In genomic region chr4:140559862-140560261, GRCm38 (mm10) we compare ENCODE assay signal across 12 mouse cellular contexts.
A peak's percentile ranks its signal among the peaks of the same experiment; 100 is the strongest.
DNase-seq lines count a peak whose midpoint lies in the region; ATAC-seq and TF ChIP-seq lines count a peak whose summit lies in the region.
"Had no signal": no experiment of that assay in that cellular context is flagged by ENCODE, and none has a peak within 500 bp of the region (broad histone marks: within the 10 kb centered on the region; RNA-seq: fewer than 3 reads in every experiment).

No protein-coding gene starts in this region.

- peaks cover 38% of the 10 kb centered on the region for H3K36me3 ChIP-seq in forebrain, postnatal 0 days (ENCODE audit: insufficient read depth)
- peaks cover 82% of the 10 kb centered on the region for H3K36me3 ChIP-seq in forebrain, embryonic 12.5 days (replicated peaks)
- H3K36me3 ChIP-seq in lung, embryonic 14.5 days (ENCODE audit: insufficient read depth): peaks cover 50% of the 10 kb centered on the region
- peaks cover 12% of the 10 kb centered on the region; the same call in 1 of the 2 replicates for H3K36me3 ChIP-seq in stomach, postnatal 0 days (ENCODE audit: control insufficient read depth, insufficient read depth, low read length)

- TF ChIP-seq CTCF in forebrain, postnatal 0 days (IDR thresholded peaks at IDR 0.05; ENCODE audit: low read depth): peak; percentile 36
- peak; percentile 49 for TF ChIP-seq CTCF in lung, embryonic 14.5 days (IDR thresholded peaks at IDR 0.05; ENCODE audit: low read depth)
- peak; percentile 53 for TF ChIP-seq CTCF in stomach, postnatal 0 days (IDR thresholded peaks at IDR 0.05; ENCODE audit: low read depth)

- no peak for ATAC-seq in forebrain, postnatal 0 days
- ATAC-seq in forebrain, embryonic 12.5 days (ENCODE audit: low FRiP score): no peak
- no peak for ATAC-seq in lung, embryonic 14.5 days (ENCODE audit: insufficient read depth)
- ATAC-seq in stomach, postnatal 0 days (ENCODE audit: low FRiP score, low TSS enrichment): no peak

- no peak overlapping the region for H3K4me2 ChIP-seq in forebrain, postnatal 0 days (ENCODE audit: low read depth)
- H3K4me2 ChIP-seq in forebrain, embryonic 12.5 days: no peak overlapping the region
- no peak overlapping the region for H3K4me2 ChIP-seq in lung, embryonic 14.5 days
- H3K4me2 ChIP-seq in stomach, postnatal 0 days (replicated peaks; ENCODE audit: low read depth): no peak overlapping the region
- H3K4me2 ChIP-seq: limb, embryonic 15.5 days; midbrain, embryonic 11.5 days had no signal

- no peaks in the 10 kb centered on the region for H3K9me3 ChIP-seq in forebrain, postnatal 0 days (ENCODE audit: low read length)
- peaks cover 8% of the 10 kb centered on the region; the same call in 1 of the 2 replicates for H3K9me3 ChIP-seq in forebrain, embryonic 12.5 days
- peaks cover 6% of the 10 kb centered on the region; the same call in 1 of the 2 replicates for H3K9me3 ChIP-seq in lung, embryonic 14.5 days (ENCODE audit: low read depth, low read length)
- H3K9me3 ChIP-seq in stomach, postnatal 0 days (ENCODE audit: control insufficient read depth, low read length): no peaks in the 10 kb centered on the region
- H3K9me3 ChIP-seq: limb, embryonic 15.5 days had no signal

- TF ChIP-seq EP300 in stomach, postnatal 0 days (optimal IDR thresholded peaks at IDR 0.05): no peak

- H3K27ac ChIP-seq in forebrain, postnatal 0 days (ENCODE audit: low read depth, low read length): no peak overlapping the region
- no peak overlapping the region for H3K27ac ChIP-seq in forebrain, embryonic 12.5 days
- no peak overlapping the region for H3K27ac ChIP-seq in lung, embryonic 14.5 days (ENCODE audit: low read depth)
- H3K27ac ChIP-seq in stomach, postnatal 0 days (replicated peaks): no peak overlapping the region
- H3K27ac ChIP-seq: limb, embryonic 15.5 days had no signal

- no peak overlapping the region for H3K4me3 ChIP-seq in forebrain, postnatal 0 days (ENCODE audit: low read depth, low read length)
- H3K4me3 ChIP-seq in forebrain, embryonic 12.5 days (replicated peaks): no peak overlapping the region
- no peak overlapping the region for H3K4me3 ChIP-seq in lung, embryonic 14.5 days (ENCODE audit: low read depth, low read length)
- H3K4me3 ChIP-seq in stomach, postnatal 0 days (ENCODE audit: low read depth, low read length): no peak overlapping the region
- H3K4me3 ChIP-seq: limb, embryonic 15.5 days had no signal

- WGBS in forebrain, postnatal 0 days: 93% methylated on average over 4 of the region's 4 CpGs
- WGBS in forebrain, embryonic 12.5 days: 95% methylated on average over 4 of the region's 4 CpGs
- 64% methylated on average over 4 of the region's 4 CpGs for WGBS in lung, embryonic 14.5 days
- 87% methylated on average over 3 of the region's 4 CpGs for WGBS in stomach, postnatal 0 days

- H3K27me3 ChIP-seq in forebrain, postnatal 0 days (ENCODE audit: insufficient read depth, low read length): no peaks in the 10 kb centered on the region
- no peaks in the 10 kb centered on the region for H3K27me3 ChIP-seq in forebrain, embryonic 12.5 days
- no peaks in the 10 kb centered on the region for H3K27me3 ChIP-seq in lung, embryonic 14.5 days (ENCODE audit: insufficient read depth, low read length)
- H3K27me3 ChIP-seq in stomach, postnatal 0 days (ENCODE audit: control insufficient read depth, insufficient read depth, low read length): no peaks in the 10 kb centered on the region
- H3K27me3 ChIP-seq: limb, embryonic 15.5 days had no signal

- intact Hi-C loops in heart, postnatal 14 days (cut with DNase I): loop anchor here (5.0 kb wide), 2 partner anchors 57 to 152 kb away; no protein-coding TSS in a partner anchor

- no peaks in the 10 kb centered on the region; the same call in 1 of the 2 replicates for H3K4me1 ChIP-seq in forebrain, postnatal 0 days (ENCODE audit: insufficient read depth)
- no peaks in the 10 kb centered on the region for H3K4me1 ChIP-seq in forebrain, embryonic 12.5 days
- no peaks in the 10 kb centered on the region for H3K4me1 ChIP-seq in lung, embryonic 14.5 days (ENCODE audit: insufficient read depth)
- no peaks in the 10 kb centered on the region for H3K4me1 ChIP-seq in stomach, postnatal 0 days (replicated peaks; ENCODE audit: control insufficient read depth, insufficient read depth)

- no peak for DNase-seq in forebrain, postnatal 0 days
- peak; percentile 21 for DNase-seq in lung, embryonic 14.5 days
- no peak for DNase-seq in lung, postnatal 36 days
- DNase-seq in ES-CJ7 (ENCODE audit: low read depth, low spot score): peak; percentile 42
- DNase-seq in stomach, postnatal 0 days (ENCODE audit: low spot score): no peak
- DNase-seq in heart, postnatal 14 days: no peak
- DNase-seq in left cerebral cortex, adult 18-20 months (ENCODE audit: low spot score in 2 of 2): no peak
- DNase-seq: cerebellum, adult 11-12 months; layer of hippocampus, postnatal 36 days had no signal

- H3K9ac ChIP-seq in forebrain, postnatal 0 days: no peak overlapping the region
- H3K9ac ChIP-seq in forebrain, embryonic 12.5 days: no peak overlapping the region
- H3K9ac ChIP-seq in lung, embryonic 14.5 days: no peak overlapping the region
- H3K9ac ChIP-seq in stomach, postnatal 0 days (ENCODE audit: low read length): no peak overlapping the region
- H3K9ac ChIP-seq: limb, embryonic 15.5 days had no signal

Comparison
In these comparisons a context has a peak if more than half of its experiments do, and no peak if none do; other contexts are left out.
1. DNase-seq: peak in lung, embryonic 14.5 days (single experiment) and ES-CJ7 (single experiment); none in forebrain, postnatal 0 days (single experiment), lung, postnatal 36 days (single experiment), stomach, postnatal 0 days (single experiment), heart, postnatal 14 days (0 of 2) and left cerebral cortex, adult 18-20 months (0 of 2).
2. Peak in every context shown above with its lines, with median percentiles within 50 percentile points of each other: CTCF ChIP-seq.